Mouse (Mus musculus) gastrocnemius, adult 8-10 months (tissue): ENCODE results near the gene Gss. TPM values are rescaled to one million over a fixed set of nuclear protein-coding genes. Genes with fewer than 3 reads are reported as not detected.
A peak's percentile ranks its signal among the peaks of the same experiment; 100 is the strongest.
"Not testable (repeated sequence)": the region's sequence is repeated elsewhere in the genome, so short reads cannot be mapped to it uniquely, and the experiment has no call there.

Experiments
- DNase-seq, 2 experiments: peaks; one replicate each; pipeline ENCODE4 v3.0.0; 2022; ENCODE audit warnings: low spot score in 2 of 2
- total RNA-seq, 4 experiments: library from RNA; stranded (reverse); gene quantifications; 2 replicates each; pipeline ENCODE4 v1.2.4; 2022

Gene Gss
- total RNA-seq, 4 experiments from 2014 or later, result 5.2 to 6.2 (median 5.6) TPM

DNA sequence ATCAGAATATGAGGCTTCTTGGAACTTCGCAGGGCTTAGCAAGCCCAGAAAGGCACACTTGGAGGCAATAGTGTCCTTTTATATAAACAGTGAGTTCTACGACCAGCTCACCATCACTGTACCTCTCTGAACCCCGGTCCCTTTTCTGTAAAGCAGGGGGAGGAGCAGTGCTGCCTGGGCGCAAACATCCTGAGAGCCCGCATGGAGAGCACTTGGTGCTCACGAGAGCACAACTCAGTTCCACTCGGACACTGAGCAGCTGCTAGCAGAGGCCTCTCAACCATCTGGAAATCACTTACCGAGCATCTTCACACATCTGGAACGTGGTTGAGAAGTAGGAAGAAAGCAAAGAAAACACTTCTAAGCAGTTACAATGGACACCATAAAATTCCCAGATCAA lies 16.0 kb downstream of the Gss start:
- no peak for DNase-seq

DNA sequence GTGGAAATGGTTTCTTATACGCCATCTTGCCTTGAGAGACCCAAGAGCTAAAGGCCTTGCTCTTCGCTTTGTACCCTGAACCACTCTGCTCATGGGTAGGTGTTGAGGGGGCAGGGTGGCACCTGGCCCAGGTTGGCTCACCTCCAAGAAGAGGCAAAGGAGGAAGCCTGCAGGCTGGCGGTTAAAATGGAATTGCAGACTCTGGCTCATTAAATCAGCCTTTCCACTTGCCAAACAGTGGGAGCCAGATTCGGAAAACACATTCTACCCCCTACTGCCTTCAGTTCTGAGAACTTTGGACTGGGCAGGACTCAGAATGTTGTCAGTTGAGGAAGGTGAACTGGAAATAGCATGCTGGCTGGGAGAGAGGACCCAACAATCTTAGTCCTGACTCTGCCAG lies 17.9 kb downstream of the Gss start:
- DNase-seq, result peak; percentile 41 to 58

DNA sequence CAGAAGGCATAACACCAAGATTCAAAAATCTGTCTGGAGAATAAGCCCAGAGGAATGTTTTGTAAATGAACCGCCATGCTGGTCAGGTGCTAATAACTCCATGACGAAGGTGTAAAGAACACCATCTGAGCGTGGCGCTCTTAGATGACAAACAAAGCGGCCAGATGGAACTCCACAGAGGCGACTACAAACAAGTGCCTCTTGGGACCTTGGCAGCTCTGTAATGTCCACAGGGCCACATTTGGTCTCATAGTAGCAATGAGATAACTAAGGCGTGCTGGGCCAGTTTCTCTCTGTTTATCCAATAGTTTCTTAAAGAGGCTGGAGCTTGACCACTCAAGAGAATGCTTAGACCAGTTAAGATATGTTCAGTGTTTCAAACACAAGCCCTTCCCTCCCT lies 18.6 kb downstream of the Gss start:
- no peak for DNase-seq

DNA sequence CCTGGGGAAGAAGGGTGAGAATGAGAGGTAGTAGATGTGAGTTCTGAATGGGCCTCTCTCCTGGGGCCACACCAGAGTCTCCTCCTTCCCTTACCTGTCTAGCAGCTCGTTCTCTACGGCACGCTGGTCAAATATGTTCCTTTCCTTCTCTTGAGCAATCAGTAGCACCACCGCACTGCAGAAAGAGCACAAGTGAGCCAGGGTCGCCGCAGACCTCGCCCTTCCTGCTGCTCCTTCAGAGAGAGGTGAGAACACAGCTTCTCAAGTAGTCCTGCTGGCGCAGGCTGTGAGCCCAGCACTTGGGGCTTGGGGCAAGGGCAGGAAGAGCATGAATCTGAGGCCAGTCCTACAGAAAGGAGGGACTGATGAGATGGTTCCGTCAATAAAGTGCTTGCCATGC lies 19.6 kb downstream of the Gss start:
- DNase-seq, result no peak

DNA sequence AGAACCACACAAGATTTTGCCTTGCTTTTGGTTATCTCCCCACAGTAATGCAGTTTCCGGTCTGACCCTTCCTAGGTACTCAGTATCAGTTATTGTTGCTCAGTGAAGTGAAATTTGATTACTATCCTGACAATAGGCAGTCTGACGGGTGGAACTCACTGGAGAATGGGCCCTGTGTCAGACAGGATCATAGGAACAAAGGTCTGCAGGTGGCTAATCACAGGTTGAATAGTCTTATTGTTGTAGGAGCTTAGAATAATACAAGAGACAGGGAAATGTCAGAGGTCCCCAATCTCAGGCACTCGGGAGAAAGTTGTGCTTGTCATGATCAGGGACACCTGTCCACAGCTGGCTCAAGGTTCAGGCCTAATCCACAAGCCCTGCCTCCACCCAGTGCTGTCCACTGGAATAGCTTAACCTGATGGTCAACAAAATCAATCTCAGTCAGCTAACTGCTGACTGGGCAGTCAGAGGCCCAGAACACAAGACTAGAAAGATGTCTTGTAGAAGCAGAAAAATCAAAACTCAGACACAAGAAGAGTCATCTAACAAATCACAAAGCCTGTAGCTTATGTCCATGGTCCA lies 23.3 kb downstream of the Gss start:
- DNase-seq, result no peak

DNA sequence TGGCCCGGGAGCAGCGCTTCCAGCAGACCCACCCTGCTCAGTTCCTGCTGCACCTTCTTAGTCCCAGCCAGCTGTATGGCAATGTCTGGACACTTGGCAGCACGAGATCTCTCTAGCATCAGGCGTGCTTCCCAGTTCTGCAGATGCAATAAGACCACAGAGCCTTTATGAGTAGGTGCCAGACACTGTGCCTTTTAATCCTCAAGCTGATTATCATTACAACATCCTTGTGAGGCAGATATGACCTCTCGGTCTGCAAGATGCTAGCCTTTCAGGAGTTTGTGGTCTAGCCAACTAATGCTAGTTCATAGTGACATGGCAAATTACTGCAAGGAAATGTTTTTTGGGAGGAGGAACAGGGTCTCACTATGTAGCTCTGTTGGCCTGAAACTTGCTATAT lies 24.9 kb downstream of the Gss start:
- DNase-seq, result no peak

DNA sequence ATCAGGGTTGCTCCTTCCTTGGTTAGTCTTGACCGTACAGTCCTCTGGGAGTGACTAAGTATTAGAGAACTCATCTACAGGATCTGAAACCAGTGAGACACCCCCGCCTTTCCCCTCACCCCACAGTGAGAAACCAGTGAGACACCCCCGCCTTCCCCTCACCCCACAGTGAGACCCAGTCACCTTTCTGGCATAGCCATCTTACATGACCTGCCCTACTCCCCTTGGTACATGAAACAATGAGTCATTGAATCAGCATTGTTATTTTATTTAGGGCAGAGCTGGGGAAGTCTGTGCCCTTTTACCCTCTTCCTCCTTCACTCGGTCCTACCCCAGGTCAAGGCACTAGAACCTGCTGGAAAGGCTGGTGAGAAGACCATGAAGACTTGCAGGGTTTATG lies 29.7 kb downstream of the Gss start:
- no peak for DNase-seq

DNA sequence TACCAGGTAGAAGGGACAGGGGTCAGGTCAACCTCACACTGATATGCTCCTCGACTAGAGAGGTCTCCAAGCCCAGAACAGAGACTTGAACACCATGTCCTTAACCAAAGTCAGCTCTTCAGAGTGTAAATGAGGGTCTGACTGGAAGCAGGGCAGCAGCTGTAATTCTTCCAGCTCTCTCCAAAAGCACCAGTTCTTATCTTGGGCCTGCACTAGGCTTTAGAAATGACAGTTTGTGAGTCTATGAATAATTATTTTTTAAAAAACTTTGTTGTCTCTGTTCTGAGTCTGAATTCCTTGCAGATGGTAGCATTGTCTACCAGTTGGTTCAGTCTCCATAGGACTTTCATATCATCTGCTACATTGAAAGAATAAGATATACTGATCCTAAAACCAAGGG lies 30.4 kb downstream of the Gss start:
- no peak for DNase-seq

DNA sequence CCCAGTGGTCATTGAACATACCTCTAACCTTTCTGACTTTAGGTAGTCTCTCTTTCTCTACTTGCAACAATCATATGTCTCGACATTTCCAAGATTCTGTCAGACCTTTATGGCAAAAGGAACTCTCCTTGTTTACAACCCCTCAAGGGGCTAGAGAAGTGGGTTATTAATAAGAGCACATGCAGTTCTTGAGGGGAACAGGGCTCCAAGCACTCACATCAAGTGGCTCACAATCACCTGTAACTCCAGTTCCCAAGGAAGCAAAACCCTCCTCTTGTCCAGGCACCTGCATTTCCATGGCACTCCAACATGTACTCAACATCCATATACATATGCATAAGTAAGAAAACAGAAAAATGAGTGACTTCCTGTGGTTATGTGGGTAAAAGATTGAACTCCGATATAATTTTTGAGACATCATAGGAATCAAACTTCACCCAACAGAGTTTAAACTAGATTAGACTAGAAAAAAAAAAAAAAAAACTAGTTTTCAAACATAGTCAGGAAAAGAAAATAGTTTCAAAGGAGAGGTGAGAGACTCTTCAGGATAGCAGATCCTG lies 38.1 kb downstream of the Gss start:
- no peak for DNase-seq

DNA sequence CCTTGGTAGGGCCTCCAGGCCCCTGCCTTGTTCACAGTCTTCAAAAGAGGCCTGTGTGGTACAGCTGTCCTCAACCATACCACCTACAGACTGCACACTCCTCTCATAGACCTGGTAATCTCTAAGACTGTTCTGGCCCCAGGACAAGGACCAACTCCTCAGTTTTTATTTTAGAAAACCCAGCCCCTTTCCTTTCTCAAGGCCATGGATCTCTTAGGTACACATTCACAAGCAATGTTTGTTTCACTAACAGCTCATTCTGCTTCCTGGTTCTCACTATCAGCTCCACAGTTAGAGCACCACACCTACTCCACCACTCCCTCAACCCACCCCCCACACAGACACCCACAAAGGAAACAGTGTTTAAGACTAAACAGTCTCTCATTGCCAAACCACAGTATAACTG lies 39.7 kb downstream of the Gss start:
- no peak for DNase-seq

DNA sequence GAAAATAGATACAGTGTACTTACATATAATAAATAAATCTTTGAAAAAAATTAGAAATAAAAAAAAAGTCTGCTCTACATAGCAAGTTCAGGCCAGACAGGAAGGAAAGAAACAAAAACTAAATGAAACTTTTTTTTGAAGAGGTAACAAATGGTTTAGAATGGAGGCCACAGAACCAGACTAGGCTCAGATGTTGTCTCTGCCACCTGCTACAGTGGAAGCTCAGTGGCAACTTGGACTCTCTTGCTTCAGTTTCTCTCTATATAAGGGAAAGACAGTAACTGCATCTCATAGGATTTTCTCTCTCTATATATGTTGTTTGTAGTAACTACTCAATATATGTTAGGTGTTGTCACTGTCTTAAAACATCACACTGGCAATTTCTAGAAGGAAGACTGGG lies 40.3 kb downstream of the Gss start:
- DNase-seq, result no peak

DNA sequence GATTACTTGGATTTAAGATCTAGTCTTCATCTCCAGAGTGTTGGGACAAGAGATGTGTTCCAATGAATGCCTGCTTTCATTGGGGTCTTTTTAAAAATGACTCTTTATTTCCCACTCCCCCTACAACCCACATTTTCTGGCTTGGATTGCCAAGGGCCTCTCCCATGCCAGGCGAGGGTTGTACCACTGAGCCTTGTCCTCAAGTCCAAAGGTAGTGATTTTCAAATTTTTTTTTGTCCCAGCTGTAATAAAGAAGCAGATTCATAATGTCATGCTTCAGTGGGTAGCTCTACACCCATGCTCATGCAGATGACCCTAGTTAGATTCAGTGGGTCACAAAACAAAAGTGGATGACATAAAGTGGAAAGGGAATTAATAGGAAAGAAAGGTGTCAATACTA lies 45.7 kb downstream of the Gss start:
- no peak for DNase-seq

DNA sequence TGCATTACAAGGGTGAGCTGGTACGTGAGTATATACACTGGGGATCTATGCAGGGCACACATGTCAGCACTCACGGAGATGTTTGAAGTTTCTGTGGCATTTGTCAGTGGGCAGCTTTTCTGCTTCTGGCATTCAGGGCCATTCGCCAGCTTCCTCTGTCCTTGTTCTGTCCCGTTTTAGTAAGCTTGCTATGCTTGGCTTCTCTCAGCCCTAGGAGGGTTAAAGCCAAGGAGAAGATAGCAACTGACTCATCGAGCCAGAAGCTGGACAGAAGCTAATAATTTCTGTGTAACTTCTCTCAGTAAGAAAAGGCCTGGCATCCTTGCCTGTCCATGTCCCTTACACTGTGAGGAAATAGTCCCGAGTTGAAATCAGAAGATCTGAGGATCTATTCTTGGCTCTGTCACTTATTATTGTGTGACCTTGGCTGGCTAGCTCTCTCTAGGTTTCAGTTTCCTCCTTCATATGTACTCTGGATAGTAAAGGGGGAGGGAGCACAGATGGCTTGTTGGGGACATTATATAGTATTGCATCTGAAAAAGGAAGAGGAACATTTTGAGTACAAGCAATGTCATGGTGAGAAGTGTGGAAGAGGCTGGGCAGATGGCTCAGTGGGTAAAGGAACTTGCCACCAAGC lies 51.7 kb downstream of the Gss start:
- peak; percentile 44 to 57 for DNase-seq

DNA sequence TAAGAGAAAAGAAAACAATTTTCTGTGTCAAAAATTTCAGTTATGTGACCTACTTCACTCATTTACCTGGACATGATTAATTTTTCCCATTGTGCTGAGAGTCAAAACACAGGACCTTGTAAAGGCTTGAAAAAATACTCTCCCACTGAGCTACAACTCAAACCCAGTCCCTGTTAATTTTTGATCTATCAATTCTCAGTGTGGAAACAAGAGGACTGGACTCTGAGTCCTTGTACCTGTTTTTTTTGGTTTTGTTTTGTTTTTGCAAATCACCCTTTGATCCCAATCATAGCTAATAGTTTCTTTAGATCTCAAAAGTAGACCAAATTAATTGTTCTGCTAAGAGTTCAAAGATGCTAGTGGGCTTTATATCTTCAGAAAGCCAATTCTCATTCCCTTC lies 52.9 kb downstream of the Gss start:
- no peak for DNase-seq

DNA sequence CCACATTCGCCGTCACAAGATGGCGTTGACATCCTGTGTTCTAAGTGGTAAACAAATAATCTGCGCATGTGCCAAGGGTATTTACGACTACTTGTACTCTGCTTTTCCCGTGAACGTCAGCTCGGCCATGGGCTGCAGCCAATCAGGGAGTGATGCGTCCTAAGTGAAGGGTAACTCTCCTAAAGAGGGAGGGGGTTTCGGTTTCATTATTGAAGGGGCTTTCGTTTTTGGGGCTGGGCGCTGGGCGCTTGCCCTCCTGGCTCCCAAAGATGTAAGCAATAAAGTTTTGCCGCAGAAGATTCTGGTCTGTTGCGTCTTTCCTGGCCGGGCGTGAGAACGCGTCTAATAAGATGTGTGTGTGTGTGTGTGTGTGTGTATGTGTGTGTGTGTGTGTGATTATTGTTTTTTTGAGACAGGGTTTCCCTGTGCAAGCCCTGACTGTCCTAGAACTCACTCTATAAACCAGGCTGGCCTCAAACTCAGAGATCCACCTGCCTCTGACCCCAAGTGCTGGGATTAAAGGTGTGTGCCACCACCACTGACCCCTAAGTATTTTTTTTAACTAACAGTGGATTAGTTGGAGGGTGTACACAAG lies 54.0 kb downstream of the Gss start:
- DNase-seq, result not testable (repeated sequence)

DNA sequence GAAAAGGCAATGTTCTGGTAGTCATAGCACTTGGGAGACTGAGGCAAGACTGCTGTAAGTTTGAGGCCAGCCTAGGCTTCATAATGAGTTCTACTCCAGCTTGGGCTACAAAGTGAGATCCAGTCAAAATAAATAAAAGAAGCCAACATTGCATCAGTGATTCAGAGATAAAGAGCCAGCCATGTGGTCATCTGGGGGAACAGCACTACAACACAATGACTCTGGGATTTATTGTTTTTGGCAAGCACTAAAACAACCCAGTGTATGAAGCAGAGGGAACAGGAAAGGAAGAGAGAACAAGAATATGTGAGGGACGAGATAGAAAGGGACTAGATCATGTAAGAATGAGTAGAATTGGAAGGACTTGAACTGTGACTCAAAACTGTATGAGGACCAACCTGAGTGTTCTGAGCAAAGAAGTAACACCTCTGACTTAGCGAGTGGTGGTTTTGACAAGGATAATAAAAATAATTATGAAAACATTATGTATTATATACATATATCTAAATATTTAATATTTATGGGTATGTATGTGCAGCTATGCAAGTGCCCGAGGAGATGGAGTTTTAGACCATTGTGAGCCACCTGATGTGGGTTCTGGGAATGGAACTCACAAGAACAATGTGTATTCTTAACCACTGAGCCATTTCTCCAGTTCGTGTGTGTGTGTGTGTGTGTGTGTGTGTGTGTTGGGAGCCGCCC lies 54.7 kb downstream of the Gss start:
- DNase-seq, result no peak

DNA sequence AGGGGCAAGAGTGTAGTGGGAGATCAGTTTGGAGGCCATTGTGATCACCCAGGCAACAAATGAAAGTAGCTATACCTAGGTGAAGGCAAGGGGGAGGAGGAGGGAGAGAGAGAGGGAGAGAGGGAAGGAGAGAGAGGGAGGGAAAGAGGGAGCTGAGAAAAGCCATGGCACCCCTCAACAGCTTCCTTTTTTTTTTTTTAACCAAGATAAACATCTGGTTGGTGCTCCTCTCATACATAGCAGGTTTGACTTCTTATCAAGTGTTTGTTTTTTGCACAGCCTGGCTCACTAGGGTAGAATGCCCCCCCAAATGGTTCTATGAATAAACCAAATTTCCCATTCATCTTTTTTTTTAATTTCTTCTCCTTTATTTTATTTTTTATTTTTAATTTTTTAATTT lies 56.3 kb downstream of the Gss start:
- DNase-seq, result no peak

DNA sequence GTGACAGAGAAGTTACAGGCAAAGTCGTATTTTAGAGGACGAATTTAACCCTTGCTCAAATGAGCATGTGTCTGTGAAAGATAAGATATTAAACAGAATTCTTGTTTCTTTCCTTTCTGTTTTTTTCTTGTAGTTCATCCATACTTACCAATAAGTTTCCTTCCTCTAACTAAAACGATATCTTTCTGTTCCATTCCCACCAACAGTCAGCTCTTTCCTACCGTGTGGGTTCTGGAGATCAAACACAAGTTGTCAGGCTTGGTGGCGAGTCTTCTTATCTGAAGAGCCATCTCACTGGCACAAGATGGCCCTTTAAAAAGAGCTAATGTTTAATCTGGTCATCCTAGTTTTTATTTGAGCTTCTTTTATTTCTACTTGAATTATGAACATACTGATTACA lies 65.2 kb downstream of the Gss start:
- DNase-seq, result no peak

DNA sequence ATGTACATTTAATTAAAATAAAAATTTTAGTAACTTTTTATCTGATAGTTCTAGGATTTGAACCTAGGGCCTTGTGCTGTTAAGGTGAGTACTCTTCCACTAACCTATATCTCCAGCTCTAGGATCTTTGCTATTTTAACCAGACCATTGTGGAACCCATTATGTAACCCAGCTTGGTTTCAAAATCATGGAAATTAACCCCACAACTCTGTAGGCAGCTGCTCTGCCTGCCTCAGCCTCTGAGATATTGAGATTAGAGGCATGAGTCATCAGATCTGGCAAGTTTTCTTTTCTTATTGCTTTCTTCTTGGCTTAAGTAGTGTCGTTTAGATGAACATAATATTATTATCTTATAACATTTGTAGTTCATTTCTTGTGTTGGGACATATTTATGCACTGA lies 68.2 kb downstream of the Gss start:
- DNase-seq, result no peak

DNA sequence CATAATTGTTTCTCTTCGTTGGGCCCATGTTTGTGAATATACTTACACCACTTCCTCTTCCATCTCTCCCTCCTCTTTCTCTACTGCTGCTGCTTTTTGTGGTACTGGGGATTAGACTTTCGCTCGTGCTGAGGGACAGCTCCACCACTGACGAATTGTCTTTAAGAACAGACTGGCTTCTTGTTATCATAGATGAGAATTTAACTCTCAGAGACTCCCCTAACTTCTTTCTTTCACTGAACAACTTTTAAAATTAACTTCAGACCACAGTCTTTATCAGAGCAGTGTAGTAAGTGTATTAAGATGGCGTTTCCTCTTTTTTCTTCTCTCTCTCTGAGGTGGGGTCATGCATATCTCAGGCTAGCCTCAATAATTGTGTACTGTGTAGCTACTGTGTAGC lies 68.9 kb downstream of the Gss start:
- DNase-seq, result no peak

DNA sequence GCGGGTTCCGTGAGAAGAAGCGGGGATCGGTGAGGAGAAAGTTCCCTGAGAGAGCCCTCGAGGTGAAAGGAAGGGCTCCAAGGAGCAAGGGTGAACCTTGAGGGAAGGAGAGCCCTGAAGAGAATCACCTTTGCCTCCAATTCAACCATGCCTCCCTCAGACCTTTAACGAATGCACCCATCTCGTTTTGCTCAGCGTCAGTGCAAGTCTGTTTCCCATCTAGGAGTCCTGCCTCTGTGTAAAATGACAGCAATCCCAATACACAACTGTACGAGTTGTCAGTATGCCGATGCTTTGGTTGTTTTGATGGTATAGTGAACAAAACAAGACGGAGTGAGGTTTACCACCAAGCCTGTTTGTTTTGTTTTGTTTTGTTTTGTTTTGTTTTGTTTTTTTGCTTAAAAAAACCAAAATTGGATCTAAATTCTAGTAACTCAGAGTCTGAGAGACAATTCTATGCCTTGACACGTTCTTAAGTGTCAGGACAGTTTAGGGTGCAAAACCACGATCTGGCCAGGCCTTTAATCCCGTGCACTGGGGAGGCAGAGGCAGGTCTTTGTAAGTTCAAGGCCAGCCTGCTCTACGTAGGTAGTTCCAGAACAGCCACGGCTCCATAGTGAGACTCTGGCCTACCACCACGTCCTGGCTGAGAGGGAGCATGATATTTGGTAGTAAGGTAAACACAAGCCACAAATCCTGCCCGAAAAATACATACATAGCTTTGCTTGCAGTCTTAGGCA lies 73.9 kb downstream of the Gss start:
- no peak for DNase-seq
